Mouse (Mus musculus) liver, embryonic 14.5 days (tissue): ENCODE measurements around the gene Eci3. TPM values are rescaled to one million over a fixed set of nuclear protein-coding genes. Genes with fewer than 3 reads are reported as not detected.
"Not testable (repeated sequence)": the region's sequence is repeated elsewhere in the genome, so short reads cannot be mapped to it uniquely, and the experiment has no call there.

ENCODE experiments used
- ATAC-seq: fragments of 200-750 bp; cut with Nextera tagmentation; 2 replicates; pipeline ENCODE4 v1.8.0; 2017; ENCODE audit warnings: moderate number of reproducible peaks, mild to moderate bottlenecking, moderate library complexity; ENCODE audit not compliant: insufficient read depth
- DNase-seq, 3 experiments: peaks; one replicate each; pipeline ENCODE4 v3.0.0-alpha.2; 2012 to 2013; ENCODE audit warnings: low read depth in 3 of 3, low spot score in 3 of 3
- H3K27ac ChIP-seq: fragments of 300-500 bp; sonication (generic); 2 replicates; pipeline ENCODE4 v1.5.1; 2014; ENCODE audit warnings: moderate library complexity, mild to moderate bottlenecking, control low read depth, inconsistent platforms
- H3K27me3 ChIP-seq: fragments of 300-500 bp; sonication (generic); 2 replicates; pipeline ENCODE4 v1.6.1; 2014; ENCODE audit warnings: mild to moderate bottlenecking, low read length, moderate library complexity; ENCODE audit not compliant: control insufficient read depth, insufficient read depth
- H3K36me3 ChIP-seq: fragments of 300-500 bp; sonication (generic); replicated peaks from 2 replicates; pipeline ENCODE4 v1.6.1; 2014; ENCODE audit warnings: low read depth; ENCODE audit not compliant: control insufficient read depth, insufficient read depth
- H3K4me1 ChIP-seq, 2 experiments: fragments of 200-500 bp in 1 of 2; fragments of 300-500 bp in 1 of 2; sonication (generic) in 1 of 2; replicated peaks; 2 replicates each; pipeline ENCODE4 v1.6.1; 2012 to 2014; ENCODE audit warnings: antibody characterized with exemption in 1 of 2, inconsistent platforms in 1 of 2, low read length in 1 of 2; ENCODE audit not compliant: control insufficient read depth in 2 of 2, insufficient read depth in 2 of 2
- H3K4me2 ChIP-seq: fragments of 300-500 bp; sonication (generic); 2 replicates; pipeline ENCODE4 v1.6.1; 2014; ENCODE audit warnings: low read depth, mild to moderate bottlenecking, control low read depth, moderate library complexity
- H3K4me3 ChIP-seq, 2 experiments: fragments of 200-500 bp in 1 of 2; fragments of 300-500 bp in 1 of 2; sonication (generic) in 1 of 2; 2 replicates each; pipeline ENCODE4 v1.5.1; 2012 to 2014; ENCODE audit warnings: low read depth in 2 of 2, low read length in 2 of 2, mild to moderate bottlenecking in 2 of 2, control low read depth in 1 of 2, inconsistent platforms in 1 of 2, moderate library complexity in 1 of 2; ENCODE audit not compliant: insufficient read depth in 1 of 2
- H3K9ac ChIP-seq: fragments of 300-500 bp; sonication (generic); replicated peaks from 2 replicates; pipeline ENCODE4 v1.6.1; 2014; ENCODE audit warnings: mild to moderate bottlenecking, control low read depth, moderate library complexity
- H3K9me3 ChIP-seq: fragments of 300-500 bp; sonication (generic); 2 replicates; pipeline ENCODE4 v1.6.1; 2016; ENCODE audit warnings: low read length, mixed read lengths; ENCODE audit not compliant: control insufficient read depth
- CTCF ChIP-seq: IDR thresholded peaks from 2 replicates; pipeline ENCODE4 v1.5.1; 2016; ENCODE audit warnings: antibody characterized with exemption, low read depth, control low read depth
- EP300 ChIP-seq: IDR thresholded peaks from 2 replicates; pipeline ENCODE4 v1.6.1; 2016; ENCODE audit warnings: antibody characterized with exemption, low read depth
- WGBS: fragments of 180-500 bp; shearing (Covaris S2); extraction: QIAGEN DNeasy Blood & Tissue Kit; methylation state at CpG from one replicate; pipeline ENCODE4 v1.1.7; 2014; ENCODE audit not compliant: insufficient replicate concordance; 5-methylcytosine and 5-hydroxymethylcytosine counted together
- polyA plus RNA-seq, 2 experiments: library from polyadenylated mRNA; depleted of rRNA in 1 of 2; stranded (reverse) in 1 of 2; unstranded in 1 of 2; fragments of >200 nt; fragmentation: Nextera tagmentation in 1 of 2; extraction: Ambion mirVana in 1 of 2; gene quantifications; 2 replicates each; pipeline versions ENCODE4 v1.2.1 to v1.2.3; 2012 to 2014

The Eci3 gene
- polyA plus RNA-seq, 2 experiments = 0.03 TPM; not detected in 1

DNA sequence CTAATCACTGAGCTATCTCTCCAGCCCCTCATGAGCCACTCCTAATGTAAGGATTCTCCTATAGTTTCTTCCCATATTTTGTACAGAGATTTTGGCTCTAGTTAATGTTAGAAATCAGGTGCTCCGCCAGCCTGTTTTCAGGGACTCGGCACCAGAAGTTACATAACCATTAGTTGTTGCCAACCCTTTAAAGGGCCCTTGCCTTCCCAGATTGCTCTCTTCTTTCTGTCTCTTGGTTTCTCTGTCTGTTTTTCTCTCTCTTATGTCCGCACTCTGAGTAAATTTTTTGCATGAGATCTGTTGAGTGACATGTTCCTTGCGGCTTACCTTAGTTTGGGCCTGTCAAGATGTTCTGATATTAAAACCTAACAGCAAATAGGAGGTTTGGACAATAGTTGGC, 12.5 kb upstream of the Eci3 start:
- 84% methylated on average over 4 of the region's 4 CpGs for WGBS

DNA sequence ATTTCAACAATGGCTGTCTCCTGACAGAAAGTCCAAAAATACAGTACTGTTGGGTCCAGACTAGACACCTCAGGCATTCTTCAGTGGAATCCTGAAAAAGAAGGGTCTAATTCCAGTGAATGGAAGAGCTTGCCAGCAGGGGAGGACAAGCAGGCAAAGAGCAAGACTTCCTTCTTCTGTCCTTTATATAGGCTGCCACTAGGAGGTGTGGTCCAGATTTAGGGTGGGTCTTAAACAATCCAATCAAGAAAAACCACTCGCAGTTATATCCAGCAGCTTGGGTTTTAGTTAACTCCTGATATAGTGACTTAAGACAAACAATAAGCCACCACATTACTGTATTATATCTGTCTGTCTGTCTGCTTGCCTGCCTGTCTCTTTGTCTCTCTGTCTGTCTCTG, 10.2 kb upstream of the Eci3 start:
- ATAC-seq (no peak), DNase-seq (no peak)
- Histone ChIP-seq H3K36me3 (peaks cover 9% of the 10 kb centered on the region), H3K9ac (no peak overlapping the region), H3K4me3 (no peak overlapping the region), H3K4me1 (peaks cover 0 to 2% of the 10 kb centered on the region in 2 experiments; a peak in 1 of 4 replicates), H3K27ac (no peak overlapping the region), H3K4me2 (no peak overlapping the region), H3K9me3 (no peaks in the 10 kb centered on the region), H3K27me3 (no peaks in the 10 kb centered on the region)
- TF ChIP-seq EP300 = no peak
- TF ChIP-seq CTCF = peak; percentile 23
- whole genome bisulfite sequencing = 33% methylated on average over 1 of the region's 1 CpGs

More for the DNA sequence above, 12.5 kb upstream of the Eci3 start:
- peaks cover 13% of the 10 kb centered on the region for H3K36me3 ChIP-seq
- H3K4me3 ChIP-seq = no peak overlapping the region
- H3K27me3 ChIP-seq = no peaks in the 10 kb centered on the region
- no peak for ATAC-seq
- H3K9me3 ChIP-seq = no peaks in the 10 kb centered on the region
- no peak overlapping the region for H3K4me2 ChIP-seq
- no peak for DNase-seq
- peaks cover 0 to 2% of the 10 kb centered on the region in 2 experiments; a peak in 1 of 4 replicates for H3K4me1 ChIP-seq
- TF ChIP-seq EP300 = no peak
- TF ChIP-seq CTCF = no peak
- H3K9ac ChIP-seq = no peak overlapping the region
- H3K27ac ChIP-seq = no peak overlapping the region

GRCm38 (mm10) chr13:34973149-34973548, 9.5 kb upstream of the Eci3 start:
- DNase-seq = peak; percentile 33 to 45 (median 40)
- no peaks in the 10 kb centered on the region for H3K9me3 ChIP-seq
- WGBS = 4% methylated on average over 1 of the region's 1 CpGs
- no peaks in the 10 kb centered on the region for H3K27me3 ChIP-seq
- H3K4me3 ChIP-seq = no peak overlapping the region
- no peak overlapping the region for H3K9ac ChIP-seq
- H3K36me3 ChIP-seq = peaks cover 7% of the 10 kb centered on the region
- TF ChIP-seq EP300 (no peak), CTCF (peak; percentile 70)
- ATAC-seq = no peak
- H3K4me2 ChIP-seq = no peak overlapping the region
- no peak overlapping the region for H3K27ac ChIP-seq
- peaks cover 0 to 2% of the 10 kb centered on the region in 2 experiments; a peak in 1 of 4 replicates for H3K4me1 ChIP-seq

DNA sequence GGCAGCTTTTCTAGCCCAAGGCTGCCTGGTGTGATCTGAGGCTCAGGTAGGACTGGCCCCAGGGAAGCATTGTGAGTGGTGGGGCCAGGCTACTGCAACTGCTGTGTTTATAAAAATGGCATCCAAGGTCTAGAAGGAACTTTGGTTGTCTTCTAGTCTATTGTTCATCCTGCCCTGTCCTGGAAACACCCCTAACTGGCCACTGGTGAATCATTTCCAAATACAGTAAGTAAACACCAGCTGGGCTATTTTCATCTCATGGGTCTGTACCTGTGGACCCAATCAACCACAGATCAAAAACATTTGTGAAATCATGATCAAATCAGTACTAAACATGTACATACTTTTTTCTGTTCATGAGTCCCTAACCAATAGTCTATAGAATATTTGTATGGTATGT, 8.8 kb upstream of the Eci3 start:
- H3K9me3 ChIP-seq, H3K4me2 ChIP-seq, H3K36me3 ChIP-seq, H3K4me3 ChIP-seq, H3K9ac ChIP-seq, DNase-seq, H3K27me3 ChIP-seq, ATAC-seq, H3K4me1 ChIP-seq, H3K27ac ChIP-seq: not testable (repeated sequence)

GRCm38 (mm10) chr13:34965647-34966046, 2.0 kb upstream of the Eci3 start:
- H3K27ac ChIP-seq, DNase-seq: not testable (repeated sequence)
- WGBS = 53% methylated on average over 9 of the region's 9 CpGs

GRCm38 (mm10) chr13:34964866-34965265, 1.3 kb upstream of the Eci3 start:
- H3K4me3 ChIP-seq = no peak overlapping the region; a peak in 1 of 4 replicates
- peaks cover 2% of the 10 kb centered on the region in 2 experiments; a peak in 1 of 4 replicates for H3K4me1 ChIP-seq
- H3K9me3 ChIP-seq = no peaks in the 10 kb centered on the region
- WGBS = 20% methylated on average over 5 of the region's 5 CpGs
- H3K27ac ChIP-seq = no peak overlapping the region
- H3K27me3 ChIP-seq = peaks cover 15% of the 10 kb centered on the region
- no peak overlapping the region for H3K9ac ChIP-seq
- no peaks in the 10 kb centered on the region for H3K36me3 ChIP-seq
- no peak for TF ChIP-seq EP300
- no peak for TF ChIP-seq CTCF
- ATAC-seq (no peak), DNase-seq (no peak)
- no peak overlapping the region; the same call in 1 of the 2 replicates for H3K4me2 ChIP-seq

More at GRCm38 (mm10) chr13:34965647-34966046, 2.0 kb upstream of the Eci3 start:
- H3K4me3 ChIP-seq, H3K4me2 ChIP-seq, ATAC-seq, H3K9me3 ChIP-seq, H3K4me1 ChIP-seq, H3K36me3 ChIP-seq, H3K9ac ChIP-seq: not testable (repeated sequence)
- H3K27me3 ChIP-seq = peaks cover 15% of the 10 kb centered on the region
